Mouse (Mus musculus) lung, embryonic 15.5 days (tissue): ENCODE results near the gene Baz2b. TPM values are rescaled to one million over a fixed set of nuclear protein-coding genes. Genes with fewer than 3 reads are reported as not detected.
"Not testable (repeated sequence)": the region's sequence is repeated elsewhere in the genome, so short reads cannot be mapped to it uniquely, and the experiment has no call there.

Experiments used
- ATAC-seq: fragments of 200-750 bp; cut with Nextera tagmentation; 2 replicates; pipeline ENCODE4 v1.8.0; 2017; ENCODE audit warnings: moderate number of reproducible peaks, borderline replicate concordance; ENCODE audit not compliant: low FRiP score, low TSS enrichment; ENCODE audit errors: extremely low read depth
- H3K27ac ChIP-seq: fragments of 300-500 bp; sonication (generic); 2 replicates; pipeline ENCODE4 v1.5.1; 2015; ENCODE audit warnings: moderate library complexity, mild to moderate bottlenecking, inconsistent platforms
- H3K27me3 ChIP-seq: fragments of 300-500 bp; sonication (generic); 2 replicates; pipeline ENCODE4 v1.6.1; 2015; ENCODE audit warnings: inconsistent platforms
- H3K36me3 ChIP-seq: fragments of 300-500 bp; sonication (generic); 2 replicates; pipeline ENCODE4 v1.6.1; 2015; ENCODE audit warnings: inconsistent platforms
- H3K4me1 ChIP-seq: fragments of 300-500 bp; sonication (generic); 2 replicates; pipeline ENCODE4 v1.6.1; 2015; ENCODE audit warnings: inconsistent platforms
- H3K4me2 ChIP-seq: fragments of 300-500 bp; sonication (generic); 2 replicates; pipeline ENCODE4 v1.6.1; 2015; ENCODE audit warnings: inconsistent platforms, mild to moderate bottlenecking, moderate library complexity
- H3K4me3 ChIP-seq: fragments of 300-500 bp; sonication (generic); 2 replicates; pipeline ENCODE4 v1.5.1; 2015; ENCODE audit warnings: mild to moderate bottlenecking, inconsistent platforms
- H3K9ac ChIP-seq: fragments of 300-500 bp; sonication (generic); 2 replicates; pipeline ENCODE4 v1.6.1; 2015; ENCODE audit warnings: inconsistent platforms
- H3K9me3 ChIP-seq: fragments of 300-500 bp; sonication (generic); 2 replicates; pipeline ENCODE4 v1.6.1; 2016; ENCODE audit warnings: inconsistent platforms
- WGBS: fragments of 180-500 bp; shearing (Covaris S2); methylation state at CpG from one replicate; pipeline ENCODE4 v1.1.7; 2015; 5-methylcytosine and 5-hydroxymethylcytosine counted together
- polyA plus RNA-seq: library from polyadenylated mRNA; unstranded; fragments of >200 nt; fragmentation: Nextera tagmentation; extraction: Ambion mirVana; gene quantifications from 2 replicates; pipeline ENCODE4 v1.2.1, GENCODE M21; 2015

The Baz2b gene
- polyA plus RNA-seq, 1 experiment from 2014 or later, result 56.9 TPM

GRCm38 (mm10) chr2:59870526-59870925 is 339.1 kb downstream of the Baz2b start:
- WGBS, result 85% methylated on average over 6 of the region's 6 CpGs
- H3K4me2 ChIP-seq, result no peak overlapping the region
- no peak for ATAC-seq
- H3K4me3 ChIP-seq, result no peak overlapping the region
- no peak overlapping the region for H3K27ac ChIP-seq
- H3K9me3 ChIP-seq, result no peaks in the 10 kb centered on the region
- no peaks in the 10 kb centered on the region for H3K27me3 ChIP-seq
- peaks cover 15% of the 10 kb centered on the region; the same call in 1 of the 2 replicates for H3K36me3 ChIP-seq
- H3K4me1 ChIP-seq, result no peaks in the 10 kb centered on the region
- H3K9ac ChIP-seq, result no peak overlapping the region

GRCm38 (mm10) chr2:59862618-59863017 is 347.0 kb downstream of the Baz2b start:
- H3K4me1 ChIP-seq, result 0 out of 2 replicates have a peak, but pooled peaks cover 5% of the 10 kb centered on the region
- H3K9ac ChIP-seq, result no peak overlapping the region
- 85% methylated on average over 6 of the region's 6 CpGs for WGBS
- H3K4me2 ChIP-seq, result no peak overlapping the region
- H3K27ac ChIP-seq, result no peak overlapping the region
- no peaks in the 10 kb centered on the region for H3K27me3 ChIP-seq
- no peak overlapping the region for H3K4me3 ChIP-seq
- H3K36me3 ChIP-seq, result peaks cover 20% of the 10 kb centered on the region
- ATAC-seq, result no peak
- H3K9me3 ChIP-seq, result no peaks in the 10 kb centered on the region

DNA sequence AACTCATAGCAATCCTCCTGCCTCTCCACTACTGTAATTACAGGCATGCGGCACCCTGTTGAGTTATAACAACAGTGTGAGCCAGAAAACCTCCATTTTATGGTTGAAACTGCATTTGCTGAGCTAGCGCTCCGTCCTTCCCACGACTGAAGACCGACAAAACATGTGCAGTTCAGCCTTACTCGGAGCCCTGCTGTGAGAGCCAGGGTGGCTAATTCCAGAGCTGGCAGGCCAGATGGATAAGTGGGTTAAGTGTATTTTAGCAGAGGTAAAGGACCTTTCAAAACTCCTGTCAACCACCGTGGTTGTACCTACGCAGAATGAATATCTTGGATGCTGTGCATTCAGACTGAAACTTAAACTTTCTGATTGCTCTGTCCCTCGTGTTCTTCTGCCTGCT is 355.3 kb downstream of the Baz2b start:
- H3K9ac ChIP-seq, result no peak overlapping the region
- H3K36me3 ChIP-seq, result peaks cover 15% of the 10 kb centered on the region
- H3K27me3 ChIP-seq, result no peaks in the 10 kb centered on the region
- H3K4me3 ChIP-seq, result no peak overlapping the region
- H3K4me1 ChIP-seq, result 0 out of 2 replicates have a peak, but pooled peaks cover 5% of the 10 kb centered on the region
- no peak for ATAC-seq
- no peak overlapping the region for H3K4me2 ChIP-seq
- no peaks in the 10 kb centered on the region for H3K9me3 ChIP-seq
- WGBS, result 87% methylated on average over 9 of the region's 9 CpGs
- no peak overlapping the region for H3K27ac ChIP-seq

- WGBS, result 81% methylated on average over 10 of the region's 10 CpGs
- peaks cover 15% of the 10 kb centered on the region for H3K36me3 ChIP-seq
- no peaks in the 10 kb centered on the region for H3K4me1 ChIP-seq
- no peak overlapping the region for H3K27ac ChIP-seq
- H3K4me2 ChIP-seq, result no peak overlapping the region
- ATAC-seq, result no peak
- no peaks in the 10 kb centered on the region for H3K27me3 ChIP-seq
- H3K4me3 ChIP-seq, result no peak overlapping the region
- no peak overlapping the region for H3K9ac ChIP-seq
- H3K9me3 ChIP-seq, result no peaks in the 10 kb centered on the region
Measured at GRCm38 (mm10) chr2:59853543-59853942, 356.1 kb downstream of the Baz2b start.

- Histone ChIP-seq H3K4me1 (no peaks in the 10 kb centered on the region), H3K27me3 (no peaks in the 10 kb centered on the region), H3K36me3 (peaks cover 11% of the 10 kb centered on the region; the same call in 1 of the 2 replicates), H3K9ac (no peak overlapping the region), H3K27ac (no peak overlapping the region), H3K9me3 (no peaks in the 10 kb centered on the region), H3K4me3 (no peak overlapping the region), H3K4me2 (no peak overlapping the region)
- WGBS, result 90% methylated on average over 11 of the region's 11 CpGs
- no peak for ATAC-seq
Measured at GRCm38 (mm10) chr2:59852916-59853315, 356.7 kb downstream of the Baz2b start.

DNA sequence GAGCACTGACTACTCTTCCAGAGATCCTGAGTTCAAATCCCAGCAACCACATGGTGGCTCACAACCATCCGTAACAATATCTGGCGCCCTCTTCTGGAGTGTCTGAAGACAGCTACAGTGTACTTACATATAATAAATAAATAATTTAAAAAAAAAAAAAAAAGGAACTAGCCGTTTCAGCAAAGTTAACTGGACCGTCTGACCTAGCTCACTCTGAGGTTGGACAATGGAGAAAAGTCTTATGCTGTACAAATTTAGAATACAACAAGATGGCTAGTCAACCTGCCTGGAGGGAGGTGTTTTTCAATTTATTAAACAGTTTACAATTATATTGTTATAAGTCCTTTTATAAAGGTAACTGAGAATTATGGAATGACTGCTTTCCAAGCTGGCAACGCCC is 357.8 kb downstream of the Baz2b start:
- peaks cover 11% of the 10 kb centered on the region; the same call in 1 of the 2 replicates for H3K36me3 ChIP-seq
- H3K4me3 ChIP-seq, ATAC-seq, H3K27me3 ChIP-seq, H3K4me2 ChIP-seq, H3K9me3 ChIP-seq, H3K27ac ChIP-seq, H3K4me1 ChIP-seq, H3K9ac ChIP-seq: not testable (repeated sequence)
- 82% methylated on average over 5 of the region's 5 CpGs for WGBS

Other genes starting within 250 kb of the Baz2b start
- 72.7 and 73.4 TPM in 2 replicates for gene March7, start within 50 bp of the Baz2b start, polyA plus RNA-seq
- 45.7 and 46.3 TPM in 2 replicates for gene Cd302, start 74.6 kb upstream of the Baz2b start, polyA plus RNA-seq
- 2.1 and 3.5 TPM in 2 replicates for gene Ly75, start 173.5 kb upstream of the Baz2b start, polyA plus RNA-seq